Mouse (Mus musculus): ENCODE measurements around the gene D1Ertd622e.
A peak's percentile ranks its signal among the peaks of the same experiment; 100 is the strongest.

Gene D1Ertd622e

GRCm38 (mm10) chr1:97661406-97662241 lies at the start of gene D1Ertd622e:
D1Ertd622e (minus strand) TSS chr1:97662074.
- DNase-seq (ENCODE audit: low spot score): peak; percentile 50

- no peak for DNase-seq (ENCODE audit: low spot score)
These were observed 48.6 kb upstream of the D1Ertd622e start for GRCm38 (mm10) chr1:97710520-97710919.

- DNase-seq (ENCODE audit: low spot score): no peak
These were observed 43.5 kb upstream of the D1Ertd622e start for GRCm38 (mm10) chr1:97705389-97705788.

- no peak for DNase-seq (ENCODE audit: low spot score)
These were observed 42.8 kb upstream of the D1Ertd622e start for GRCm38 (mm10) chr1:97704646-97705045.

- no peak for DNase-seq (ENCODE audit: low spot score)
These were observed 37.2 kb upstream of the D1Ertd622e start for GRCm38 (mm10) chr1:97698956-97699570.

GRCm38 (mm10) chr1:97697273-97697672 lies 35.4 kb upstream of the D1Ertd622e start:
- no peak for DNase-seq (ENCODE audit: low spot score)

GRCm38 (mm10) chr1:97693825-97694224 lies 32.0 kb upstream of the D1Ertd622e start:
- no peak for DNase-seq (ENCODE audit: low spot score)

GRCm38 (mm10) chr1:97688756-97689155 lies 26.9 kb upstream of the D1Ertd622e start:
- DNase-seq (ENCODE audit: low spot score): no peak

GRCm38 (mm10) chr1:97676526-97677177 lies 14.8 kb upstream of the D1Ertd622e start:
- no peak for DNase-seq (ENCODE audit: low spot score)

- no peak for DNase-seq (ENCODE audit: low spot score)
These were observed 14.2 kb upstream of the D1Ertd622e start for GRCm38 (mm10) chr1:97676115-97676514.

- DNase-seq (ENCODE audit: low spot score): no peak
These were observed 11.0 kb upstream of the D1Ertd622e start for GRCm38 (mm10) chr1:97672849-97673248.

- DNase-seq (ENCODE audit: low spot score): no peak
These were observed 5.4 kb upstream of the D1Ertd622e start for GRCm38 (mm10) chr1:97667288-97667687.

- DNase-seq (ENCODE audit: low spot score): no peak
These were observed 450 bp upstream of the D1Ertd622e start for GRCm38 (mm10) chr1:97662324-97662723.

GRCm38 (mm10) chr1:97660687-97661405 lies 1.0 kb downstream of the D1Ertd622e start:
- peak; percentile 37 for DNase-seq (ENCODE audit: low spot score)

GRCm38 (mm10) chr1:97659405-97659804 lies 2.5 kb downstream of the D1Ertd622e start:
- DNase-seq (ENCODE audit: low spot score): no peak

- no peak for DNase-seq (ENCODE audit: low spot score)
These were observed 4.1 kb downstream of the D1Ertd622e start for GRCm38 (mm10) chr1:97657786-97658185.

GRCm38 (mm10) chr1:97657201-97657600 lies 4.7 kb downstream of the D1Ertd622e start:
- no peak for DNase-seq (ENCODE audit: low spot score)

- no peak for DNase-seq (ENCODE audit: low spot score)
These were observed 7.4 kb downstream of the D1Ertd622e start for GRCm38 (mm10) chr1:97654397-97654975.

- no peak for DNase-seq (ENCODE audit: low spot score)
These were observed 11.2 kb downstream of the D1Ertd622e start for GRCm38 (mm10) chr1:97650553-97651123.

- no peak for DNase-seq (ENCODE audit: low spot score)
These were observed 11.8 kb downstream of the D1Ertd622e start for GRCm38 (mm10) chr1:97650072-97650471.

GRCm38 (mm10) chr1:97647037-97647436 lies 14.8 kb downstream of the D1Ertd622e start:
- DNase-seq (ENCODE audit: low spot score): no peak
